Mouse (Mus musculus): Measurements from ENCODE around the gene Hydin. TPM values are rescaled to one million over a fixed set of nuclear protein-coding genes. Genes with fewer than 3 reads are reported as not detected.

Hydin gene
- total RNA-seq, 1 experiment from 2014 or later = 0.07 TPM

GRCm38 (mm10) chr8:110642331-110642730 is 375.6 kb downstream of the Hydin start:
- peak; percentile 66 for DNase-seq

GRCm38 (mm10) chr8:110643177-110643576 is 376.4 kb downstream of the Hydin start:
- no peak for DNase-seq

- DNase-seq = no peak
Observed at GRCm38 (mm10) chr8:110644422-110644821, 377.6 kb downstream of the Hydin start.

GRCm38 (mm10) chr8:110644901-110645300 is 378.1 kb downstream of the Hydin start:
- no peak for DNase-seq

GRCm38 (mm10) chr8:110645340-110645739 is 378.6 kb downstream of the Hydin start:
- DNase-seq = no peak

- DNase-seq = peak; percentile 92
Observed at GRCm38 (mm10) chr8:110646064-110646463, 379.3 kb downstream of the Hydin start.

- no peak for DNase-seq
Observed at GRCm38 (mm10) chr8:110648577-110648976, 381.8 kb downstream of the Hydin start.

GRCm38 (mm10) chr8:110649286-110649685 is 382.5 kb downstream of the Hydin start:
- no peak for DNase-seq

GRCm38 (mm10) chr8:110650838-110651237 is 384.1 kb downstream of the Hydin start:
- peak; percentile 61 for DNase-seq

- no peak for DNase-seq
Observed at GRCm38 (mm10) chr8:110651847-110652246, 385.1 kb downstream of the Hydin start.

- no peak for DNase-seq
Observed at GRCm38 (mm10) chr8:110654075-110655060, 387.6 kb downstream of the Hydin start.

GRCm38 (mm10) chr8:110655827-110656226 is 389.1 kb downstream of the Hydin start:
- no peak for DNase-seq

- no peak for DNase-seq
Observed at GRCm38 (mm10) chr8:110657661-110658060, 390.9 kb downstream of the Hydin start.

Small RNAs within 50 kb of the gene (microRNA-seq; reads per million reads assigned to microRNA genes)
- 0 reads per million in 2 experiments for gene Gm44489
- gene Gm47306 = 0 reads per million in 2 experiments

Other genes starting within 250 kb of the Hydin start
- 2.1 and 3.9 TPM in 2 replicates for gene Chst4, start 227.2 kb upstream of the Hydin start, total RNA-seq (2021)
- 6.7 and 7.4 TPM in 2 replicates for gene Zfp612, start 187.2 kb upstream of the Hydin start, total RNA-seq (2021)
- not detected in 2 replicates for gene Gm21964, start 165.8 kb upstream of the Hydin start, total RNA-seq (2021)
- not detected in 2 replicates for gene Gm17720, start 164.2 kb upstream of the Hydin start, total RNA-seq (2021)
- gene Calb2, start 98.8 kb upstream of the Hydin start, total RNA-seq (2021) = 0.34 and 0.56 TPM in 2 replicates
- 7.9 and 8.4 TPM in 2 replicates for gene Cmtr2, start 51.3 kb upstream of the Hydin start, total RNA-seq (2021)

Measured in adrenal gland, postnatal 14 days (tissue).